Comparison of ENCODE assay signal across 7 mouse cellular contexts in genomic region chr7:78651540-78651939, GRCm38 (mm10).
"Had no signal": no experiment of that assay in that cellular context is flagged by ENCODE, and none has a peak within 500 bp of the region (broad histone marks: within the 10 kb centered on the region; RNA-seq: fewer than 3 reads in every experiment).

No protein-coding gene starts in this region.

- ATAC-seq: midbrain, embryonic 16.5 days had no signal

- DNase-seq: lung, adult 18-20 months; lung, embryonic 14.5 days; lung, postnatal 10 days; lung, postnatal 4 days; midbrain, embryonic 14.5 days; right cerebral cortex, postnatal 14 days had no signal
